Mouse (Mus musculus) lung, postnatal 0 days (tissue): ENCODE data around the gene Bach2.

Experiments used
- CTCF ChIP-seq: IDR thresholded peaks from 2 replicates; pipeline ENCODE4 v1.5.1; 2016; ENCODE audit warnings: antibody characterized with exemption, mild to moderate bottlenecking
- EP300 ChIP-seq: IDR thresholded peaks from 2 replicates; pipeline ENCODE4 v1.6.1; 2016; ENCODE audit warnings: antibody characterized with exemption, mild to moderate bottlenecking, control low read depth

- peak; percentile 62 for TF ChIP-seq CTCF
- TF ChIP-seq EP300: no peak
Observed at GRCm38 (mm10) chr4:32561555-32562095, 323.0 kb downstream of the Bach2 start.
